Mouse (Mus musculus): ENCODE data around the gene Sytl3. TPM values are rescaled to one million over a fixed set of nuclear protein-coding genes. Genes with fewer than 3 reads are reported as not detected.
"Not testable (repeated sequence)": the region's sequence is repeated elsewhere in the genome, so short reads cannot be mapped to it uniquely, and the experiment has no call there.

The Sytl3 gene
- polyA plus RNA-seq, 1 experiment from 2014 or later = 0.08 TPM

- not testable (repeated sequence) for H3K9me3 ChIP-seq (replicated peaks); ATAC-seq (ENCODE audit: insufficient read depth); H3K27ac ChIP-seq (replicated peaks); H3K36me3 ChIP-seq (replicated peaks); H3K4me2 ChIP-seq; H3K4me1 ChIP-seq (replicated peaks); H3K9ac ChIP-seq; H3K27me3 ChIP-seq; H3K4me3 ChIP-seq (replicated peaks)
- WGBS (ENCODE audit: insufficient replicate concordance) = 73% methylated on average over 6 of the region's 6 CpGs
Measured at GRCm38 (mm10) chr17:6632850-6633249, 26.0 kb upstream of the Sytl3 start.

- H3K9me3 ChIP-seq (replicated peaks); H3K9ac ChIP-seq; H3K27ac ChIP-seq (replicated peaks); H3K27me3 ChIP-seq; H3K36me3 ChIP-seq (replicated peaks); H3K4me3 ChIP-seq (replicated peaks); H3K4me2 ChIP-seq; ATAC-seq (ENCODE audit: insufficient read depth); H3K4me1 ChIP-seq (replicated peaks): not testable (repeated sequence)
- 54% methylated on average over 2 of the region's 4 CpGs for WGBS (ENCODE audit: insufficient replicate concordance)
Measured at GRCm38 (mm10) chr17:6635781-6636180, 23.1 kb upstream of the Sytl3 start.

- WGBS (ENCODE audit: insufficient replicate concordance) = 58% methylated on average over 5 of the region's 5 CpGs
Measured at GRCm38 (mm10) chr17:6636861-6637260, 22.0 kb upstream of the Sytl3 start.

DNA sequence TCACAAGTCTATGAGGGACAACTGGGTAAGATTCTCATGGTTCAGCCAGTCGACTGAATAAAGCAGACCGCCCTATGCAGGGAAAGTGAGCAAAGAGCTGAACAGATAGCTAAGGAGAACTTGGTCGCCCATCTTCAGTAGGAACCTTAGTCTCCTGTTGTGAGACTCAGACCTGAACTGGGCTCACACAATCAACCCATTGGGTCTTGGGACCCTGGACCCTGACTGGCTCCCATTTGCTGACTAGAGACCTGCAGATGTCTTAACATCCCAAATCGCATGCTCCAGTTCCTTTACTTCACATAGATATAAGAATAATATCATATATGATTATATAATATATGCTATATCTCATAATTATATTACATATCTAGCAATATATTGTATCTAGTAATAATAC, 21.5 kb upstream of the Sytl3 start:
- WGBS (ENCODE audit: insufficient replicate concordance) = 55% methylated on average over 4 of the region's 4 CpGs
- not testable (repeated sequence) for H3K9me3 ChIP-seq (replicated peaks); ATAC-seq (ENCODE audit: insufficient read depth)

More at GRCm38 (mm10) chr17:6636861-6637260, 22.0 kb upstream of the Sytl3 start:
- Histone ChIP-seq H3K4me3 (replicated peaks) (no peak overlapping the region), H3K9me3 (replicated peaks) (no peaks in the 10 kb centered on the region), H3K9ac (no peak overlapping the region), H3K4me1 (replicated peaks) (no peaks in the 10 kb centered on the region), H3K27ac (replicated peaks) (no peak overlapping the region), H3K27me3 (no peaks in the 10 kb centered on the region), H3K4me2 (no peak overlapping the region), H3K36me3 (replicated peaks) (no peaks in the 10 kb centered on the region)
- no peak for ATAC-seq (ENCODE audit: insufficient read depth)

GRCm38 (mm10) chr17:6638444-6638843, 20.4 kb upstream of the Sytl3 start:
- H3K27me3 ChIP-seq; H3K27ac ChIP-seq (replicated peaks); H3K4me3 ChIP-seq (replicated peaks); H3K4me1 ChIP-seq (replicated peaks); H3K9me3 ChIP-seq (replicated peaks); H3K36me3 ChIP-seq (replicated peaks); H3K9ac ChIP-seq; ATAC-seq (ENCODE audit: insufficient read depth); H3K4me2 ChIP-seq: not testable (repeated sequence)
- WGBS (ENCODE audit: insufficient replicate concordance) = 46% methylated on average over 8 of the region's 8 CpGs

More for the DNA sequence above, 21.5 kb upstream of the Sytl3 start:
- H3K27me3 ChIP-seq; H3K9ac ChIP-seq; H3K4me1 ChIP-seq (replicated peaks); H3K27ac ChIP-seq (replicated peaks); H3K36me3 ChIP-seq (replicated peaks); H3K4me2 ChIP-seq; H3K4me3 ChIP-seq (replicated peaks): not testable (repeated sequence)

DNA sequence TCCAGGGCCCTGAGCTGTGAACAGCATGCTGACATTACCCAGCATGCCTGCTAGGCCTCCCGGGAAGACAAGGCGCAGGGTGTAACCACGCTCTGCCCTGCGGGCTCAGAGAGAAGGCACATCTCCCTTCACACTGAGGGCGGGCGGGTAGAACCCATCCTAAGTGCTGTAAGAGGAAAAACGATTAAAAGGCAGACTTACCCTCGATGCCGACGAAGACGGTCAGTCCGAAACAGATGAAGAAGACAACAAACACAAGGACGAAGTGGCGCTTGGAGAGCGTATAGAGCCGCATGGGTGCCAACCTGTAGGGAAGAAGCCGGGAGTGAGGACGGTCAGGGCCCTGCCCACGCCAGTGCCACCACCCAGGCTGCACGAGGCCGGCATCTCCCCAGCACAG, 19.4 kb upstream of the Sytl3 start:
- not testable (repeated sequence) for H3K4me3 ChIP-seq (replicated peaks); H3K4me2 ChIP-seq; ATAC-seq (ENCODE audit: insufficient read depth); H3K27me3 ChIP-seq; H3K4me1 ChIP-seq (replicated peaks); H3K9ac ChIP-seq; H3K9me3 ChIP-seq (replicated peaks); H3K27ac ChIP-seq (replicated peaks); H3K36me3 ChIP-seq (replicated peaks)
- 76% methylated on average over 16 of the region's 21 CpGs for WGBS (ENCODE audit: insufficient replicate concordance)

DNA sequence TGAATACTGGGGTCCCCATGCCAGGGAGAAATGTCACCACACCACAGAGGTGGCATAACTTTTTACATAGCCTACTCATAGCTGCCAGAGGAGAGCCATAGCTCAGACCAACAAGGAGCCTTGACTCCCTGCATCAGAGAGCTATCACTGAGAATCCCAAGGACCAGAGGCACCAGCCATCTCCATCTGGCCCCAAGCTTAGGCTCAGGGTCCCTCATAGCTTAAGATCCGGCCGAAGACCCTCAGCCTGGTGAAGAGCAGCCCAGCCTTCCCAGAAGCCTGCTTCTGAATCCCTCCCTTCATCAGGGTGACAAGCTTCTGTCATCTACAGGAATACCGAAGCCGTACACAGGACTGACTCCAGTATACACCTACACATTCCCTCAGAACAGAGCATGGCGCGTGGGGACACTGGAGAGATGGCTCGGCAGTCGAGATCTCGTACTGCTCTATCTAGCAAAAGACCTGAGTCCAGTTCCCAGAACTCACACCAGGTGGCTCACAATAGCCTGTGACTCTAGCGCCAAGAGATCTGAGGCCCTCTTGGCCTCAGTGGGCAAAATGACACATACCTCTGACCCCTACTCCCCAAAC, 18.8 kb upstream of the Sytl3 start:
- H3K9ac ChIP-seq; H3K27me3 ChIP-seq; H3K36me3 ChIP-seq (replicated peaks); H3K4me3 ChIP-seq (replicated peaks); H3K27ac ChIP-seq (replicated peaks); H3K4me1 ChIP-seq (replicated peaks); H3K9me3 ChIP-seq (replicated peaks); ATAC-seq (ENCODE audit: insufficient read depth); H3K4me2 ChIP-seq: not testable (repeated sequence)
- WGBS (ENCODE audit: insufficient replicate concordance) = 69% methylated on average over 10 of the region's 10 CpGs

DNA sequence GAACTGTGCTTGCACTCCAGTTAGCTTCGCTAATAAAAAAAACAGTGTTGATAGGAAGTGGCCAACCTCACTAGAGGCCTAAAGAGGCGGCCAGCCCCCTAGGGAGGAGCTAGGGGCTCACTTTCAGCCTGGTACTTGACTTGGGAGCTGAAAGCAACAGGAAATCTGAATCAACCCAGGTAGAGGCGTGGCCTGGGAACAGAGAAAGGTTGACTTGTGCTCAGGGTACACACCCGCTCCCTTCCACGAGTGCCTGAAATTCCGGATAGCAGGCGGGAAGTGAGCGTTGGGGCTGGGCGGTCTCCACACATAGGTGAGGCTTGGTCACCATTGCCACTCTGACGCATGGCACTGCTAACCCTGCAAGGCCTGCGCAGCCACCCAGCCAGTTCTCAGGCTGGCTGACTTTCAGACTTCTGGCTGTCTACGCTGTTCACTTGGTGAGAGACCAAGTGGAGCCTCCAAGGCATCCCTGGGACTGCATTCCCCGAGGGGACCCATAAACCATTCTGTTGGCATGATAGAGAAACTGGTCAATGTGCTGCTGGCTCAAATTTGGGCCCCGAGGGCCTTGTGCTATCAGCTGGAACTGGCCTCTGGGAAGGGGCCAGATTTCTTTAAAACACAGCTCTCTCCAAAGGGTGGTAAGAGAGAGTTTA, 18.0 kb upstream of the Sytl3 start:
- not testable (repeated sequence) for H3K36me3 ChIP-seq (replicated peaks); H3K27ac ChIP-seq (replicated peaks); ATAC-seq (ENCODE audit: insufficient read depth); H3K4me3 ChIP-seq (replicated peaks); H3K4me2 ChIP-seq; H3K4me1 ChIP-seq (replicated peaks); H3K9me3 ChIP-seq (replicated peaks); H3K27me3 ChIP-seq; H3K9ac ChIP-seq
- WGBS (ENCODE audit: insufficient replicate concordance) = 66% methylated on average over 14 of the region's 14 CpGs

GRCm38 (mm10) chr17:6644210-6644609, 14.7 kb upstream of the Sytl3 start:
- H3K27ac ChIP-seq (replicated peaks); ATAC-seq (ENCODE audit: insufficient read depth); H3K9ac ChIP-seq; H3K9me3 ChIP-seq (replicated peaks); H3K4me1 ChIP-seq (replicated peaks); H3K27me3 ChIP-seq; H3K4me3 ChIP-seq (replicated peaks); H3K4me2 ChIP-seq; H3K36me3 ChIP-seq (replicated peaks): not testable (repeated sequence)
- WGBS (ENCODE audit: insufficient replicate concordance) = 78% methylated on average over 9 of the region's 9 CpGs

- not testable (repeated sequence) for H3K4me1 ChIP-seq (replicated peaks); H3K9me3 ChIP-seq (replicated peaks); ATAC-seq (ENCODE audit: insufficient read depth); H3K27me3 ChIP-seq; H3K4me3 ChIP-seq (replicated peaks); H3K36me3 ChIP-seq (replicated peaks); H3K4me2 ChIP-seq; H3K27ac ChIP-seq (replicated peaks); H3K9ac ChIP-seq
- 74% methylated on average over 4 of the region's 4 CpGs for WGBS (ENCODE audit: insufficient replicate concordance)
Measured at GRCm38 (mm10) chr17:6644673-6645072, 14.2 kb upstream of the Sytl3 start.

DNA sequence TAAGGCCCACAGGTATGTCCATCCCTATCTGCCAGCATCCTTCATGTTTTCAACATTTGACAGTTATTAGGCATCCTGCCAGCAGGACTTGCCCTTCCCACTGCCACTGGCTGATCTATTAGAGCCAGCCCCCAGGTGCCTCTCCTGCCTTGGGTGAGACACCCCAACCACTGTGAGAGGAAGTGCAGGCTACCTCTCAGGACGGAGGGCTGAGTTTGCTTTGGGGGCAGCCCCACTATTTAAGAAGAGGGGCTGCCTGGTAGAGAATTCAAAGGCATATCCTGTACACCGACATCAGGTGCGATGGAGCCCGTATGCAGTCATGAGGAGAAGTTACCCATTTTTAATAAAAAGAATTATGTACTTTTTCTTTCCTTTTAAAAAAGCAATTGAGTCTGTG, 13.2 kb upstream of the Sytl3 start:
- 82% methylated on average over 4 of the region's 4 CpGs for WGBS (ENCODE audit: insufficient replicate concordance)
- not testable (repeated sequence) for H3K27me3 ChIP-seq

GRCm38 (mm10) chr17:6646841-6647240, 12.1 kb upstream of the Sytl3 start:
- H3K27me3 ChIP-seq; ATAC-seq (ENCODE audit: insufficient read depth); H3K36me3 ChIP-seq (replicated peaks); H3K4me1 ChIP-seq (replicated peaks); H3K4me2 ChIP-seq; H3K27ac ChIP-seq (replicated peaks); H3K4me3 ChIP-seq (replicated peaks); H3K9me3 ChIP-seq (replicated peaks); H3K9ac ChIP-seq: not testable (repeated sequence)
- WGBS (ENCODE audit: insufficient replicate concordance) = 84% methylated on average over 8 of the region's 8 CpGs

More for the DNA sequence above, 13.2 kb upstream of the Sytl3 start:
- H3K9ac ChIP-seq; H3K4me1 ChIP-seq (replicated peaks); H3K36me3 ChIP-seq (replicated peaks); H3K4me3 ChIP-seq (replicated peaks); ATAC-seq (ENCODE audit: insufficient read depth); H3K4me2 ChIP-seq; H3K9me3 ChIP-seq (replicated peaks); H3K27ac ChIP-seq (replicated peaks): not testable (repeated sequence)

Measured in liver, embryonic 15.5 days (tissue).